Mouse (Mus musculus): ENCODE measurements around the gene Ift80.

- TF ChIP-seq CTCF (conservative IDR thresholded peaks at IDR 0.05; ENCODE audit: low read length) (no peak), NANOG (IDR thresholded peaks at IDR 0.05; ENCODE audit: borderline replicate concordance, low read length) (no peak), POU5F1 (IDR thresholded peaks at IDR 0.05; ENCODE audit: borderline replicate concordance, low read length) (no peak)
Observed at GRCm38 (mm10) chr3:68907509-68907908, 96.9 kb downstream of the Ift80 start.
